Mouse (Mus musculus): ENCODE measurements around the gene Bnip3.

- TF ChIP-seq CTCF (IDR thresholded peaks at IDR 0.05; ENCODE audit: low read depth, low read length) (no peak), POLR2AphosphoS5 (IDR thresholded peaks at IDR 0.05; ENCODE audit: insufficient replicate concordance, low read depth, low read length) (no peak), TAL1 (conservative IDR thresholded peaks at IDR 0.05; ENCODE audit: low read depth, low read length) (no peak), GATA1 (IDR thresholded peaks at IDR 0.05; ENCODE audit: borderline replicate concordance, low read length) (no peak), GATA2 (IDR thresholded peaks at IDR 0.05; ENCODE audit: borderline replicate concordance, low read depth, low read length) (no peak)
These were observed 2.3 kb downstream of the Bnip3 start for GRCm38 (mm10) chr7:138907043-138907442.

Measured in G1E (cell line).